Mouse (Mus musculus) liver, embryonic 14.5 days (tissue): ENCODE measurements around the gene Armc10. TPM values are rescaled to one million over a fixed set of nuclear protein-coding genes. Genes with fewer than 3 reads are reported as not detected.

ENCODE experiments used
- ATAC-seq: fragments of 200-750 bp; cut with Nextera tagmentation; 2 replicates; pipeline ENCODE4 v1.8.0; 2017; ENCODE audit warnings: moderate number of reproducible peaks, mild to moderate bottlenecking, moderate library complexity; ENCODE audit not compliant: insufficient read depth
- DNase-seq, 3 experiments: peaks; one replicate each; pipeline ENCODE4 v3.0.0-alpha.2; 2012 to 2013; ENCODE audit warnings: low read depth in 3 of 3, low spot score in 3 of 3
- H3K27ac ChIP-seq: fragments of 300-500 bp; sonication (generic); 2 replicates; pipeline ENCODE4 v1.5.1; 2014; ENCODE audit warnings: moderate library complexity, mild to moderate bottlenecking, control low read depth, inconsistent platforms
- H3K27me3 ChIP-seq: fragments of 300-500 bp; sonication (generic); 2 replicates; pipeline ENCODE4 v1.6.1; 2014; ENCODE audit warnings: mild to moderate bottlenecking, low read length, moderate library complexity; ENCODE audit not compliant: control insufficient read depth, insufficient read depth
- H3K36me3 ChIP-seq: fragments of 300-500 bp; sonication (generic); replicated peaks from 2 replicates; pipeline ENCODE4 v1.6.1; 2014; ENCODE audit warnings: low read depth; ENCODE audit not compliant: control insufficient read depth, insufficient read depth
- H3K4me1 ChIP-seq, 2 experiments: fragments of 200-500 bp in 1 of 2; fragments of 300-500 bp in 1 of 2; sonication (generic) in 1 of 2; replicated peaks; 2 replicates each; pipeline ENCODE4 v1.6.1; 2012 to 2014; ENCODE audit warnings: antibody characterized with exemption in 1 of 2, inconsistent platforms in 1 of 2, low read length in 1 of 2; ENCODE audit not compliant: control insufficient read depth in 2 of 2, insufficient read depth in 2 of 2
- H3K4me2 ChIP-seq: fragments of 300-500 bp; sonication (generic); 2 replicates; pipeline ENCODE4 v1.6.1; 2014; ENCODE audit warnings: low read depth, mild to moderate bottlenecking, control low read depth, moderate library complexity
- H3K4me3 ChIP-seq, 2 experiments: fragments of 200-500 bp in 1 of 2; fragments of 300-500 bp in 1 of 2; sonication (generic) in 1 of 2; 2 replicates each; pipeline ENCODE4 v1.5.1; 2012 to 2014; ENCODE audit warnings: low read depth in 2 of 2, low read length in 2 of 2, mild to moderate bottlenecking in 2 of 2, control low read depth in 1 of 2, inconsistent platforms in 1 of 2, moderate library complexity in 1 of 2; ENCODE audit not compliant: insufficient read depth in 1 of 2
- H3K9ac ChIP-seq: fragments of 300-500 bp; sonication (generic); replicated peaks from 2 replicates; pipeline ENCODE4 v1.6.1; 2014; ENCODE audit warnings: mild to moderate bottlenecking, control low read depth, moderate library complexity
- H3K9me3 ChIP-seq: fragments of 300-500 bp; sonication (generic); 2 replicates; pipeline ENCODE4 v1.6.1; 2016; ENCODE audit warnings: low read length, mixed read lengths; ENCODE audit not compliant: control insufficient read depth
- CTCF ChIP-seq: IDR thresholded peaks from 2 replicates; pipeline ENCODE4 v1.5.1; 2016; ENCODE audit warnings: antibody characterized with exemption, low read depth, control low read depth
- EP300 ChIP-seq: IDR thresholded peaks from 2 replicates; pipeline ENCODE4 v1.6.1; 2016; ENCODE audit warnings: antibody characterized with exemption, low read depth
- WGBS: fragments of 180-500 bp; shearing (Covaris S2); extraction: QIAGEN DNeasy Blood & Tissue Kit; methylation state at CpG from one replicate; pipeline ENCODE4 v1.1.7; 2014; ENCODE audit not compliant: insufficient replicate concordance; 5-methylcytosine and 5-hydroxymethylcytosine counted together
- polyA plus RNA-seq, 2 experiments: library from polyadenylated mRNA; depleted of rRNA in 1 of 2; stranded (reverse) in 1 of 2; unstranded in 1 of 2; fragments of >200 nt; fragmentation: Nextera tagmentation in 1 of 2; extraction: Ambion mirVana in 1 of 2; gene quantifications; 2 replicates each; pipeline versions ENCODE4 v1.2.1 to v1.2.3; 2012 to 2014

Gene Armc10
- polyA plus RNA-seq, 2 experiments = 7.2 to 9.0 TPM

- Histone ChIP-seq H3K9me3 (no peaks in the 10 kb centered on the region), H3K9ac (no peak overlapping the region), H3K27ac (no peak overlapping the region), H3K36me3 (peaks cover 3% of the 10 kb centered on the region; the same call in 1 of the 2 replicates), H3K4me3 (no peak overlapping the region), H3K4me2 (no peak overlapping the region), H3K27me3 (no peaks in the 10 kb centered on the region), H3K4me1 (no peaks in the 10 kb centered on the region)
- no peak for TF ChIP-seq CTCF
- no peak for TF ChIP-seq EP300
- no peak for DNase-seq
- no peak for ATAC-seq
- 79% methylated on average over 9 of the region's 9 CpGs for WGBS
Measured at GRCm38 (mm10) chr5:21656912-21657311, 11.3 kb downstream of the Armc10 start.

GRCm38 (mm10) chr5:21658038-21658437 is 12.4 kb downstream of the Armc10 start:
- H3K27ac ChIP-seq = no peak overlapping the region
- H3K4me3 ChIP-seq = no peak overlapping the region
- H3K36me3 ChIP-seq = no peaks in the 10 kb centered on the region; the same call in 1 of the 2 replicates
- H3K9ac ChIP-seq = no peak overlapping the region
- 77% methylated on average over 6 of the region's 6 CpGs for WGBS
- no peak overlapping the region for H3K4me2 ChIP-seq
- no peak for TF ChIP-seq CTCF
- ATAC-seq = no peak
- H3K9me3 ChIP-seq = no peaks in the 10 kb centered on the region
- no peaks in the 10 kb centered on the region for H3K27me3 ChIP-seq
- no peak for DNase-seq
- H3K4me1 ChIP-seq = no peaks in the 10 kb centered on the region

- ATAC-seq = peak; percentile 50; the same call in 1 of the 2 replicates
- Histone ChIP-seq H3K4me2 (no peak overlapping the region), H3K27me3 (no peaks in the 10 kb centered on the region), H3K4me3 (no peak overlapping the region), H3K36me3 (no peaks in the 10 kb centered on the region; the same call in 1 of the 2 replicates), H3K4me1 (no peaks in the 10 kb centered on the region), H3K9ac (no peak overlapping the region), H3K27ac (no peak overlapping the region), H3K9me3 (no peaks in the 10 kb centered on the region)
- DNase-seq = peak in 2 of 3 experiments; percentile 38 to 41
- TF ChIP-seq CTCF (peak; percentile 87), EP300 (no peak)
- 36% methylated on average over 11 of the region's 11 CpGs for WGBS
Measured at GRCm38 (mm10) chr5:21658623-21659395, 13.2 kb downstream of the Armc10 start.

- ATAC-seq (no peak), DNase-seq (no peak)
- Histone ChIP-seq H3K4me2 (no peak overlapping the region), H3K9me3 (no peaks in the 10 kb centered on the region), H3K27me3 (no peaks in the 10 kb centered on the region), H3K27ac (no peak overlapping the region), H3K36me3 (no peaks in the 10 kb centered on the region; the same call in 1 of the 2 replicates), H3K4me3 (no peak overlapping the region), H3K4me1 (no peaks in the 10 kb centered on the region), H3K9ac (no peak overlapping the region)
- TF ChIP-seq EP300 (no peak), CTCF (no peak)
- WGBS = 82% methylated on average over 6 of the region's 6 CpGs
Measured at GRCm38 (mm10) chr5:21660850-21661249, 15.2 kb downstream of the Armc10 start.

GRCm38 (mm10) chr5:21663081-21663480 is 17.5 kb downstream of the Armc10 start:
- H3K9ac ChIP-seq = no peak overlapping the region
- H3K36me3 ChIP-seq = no peaks in the 10 kb centered on the region; the same call in 1 of the 2 replicates
- TF ChIP-seq CTCF (no peak), EP300 (no peak)
- H3K9me3 ChIP-seq = no peaks in the 10 kb centered on the region
- no peaks in the 10 kb centered on the region for H3K4me1 ChIP-seq
- H3K27ac ChIP-seq = no peak overlapping the region
- no peaks in the 10 kb centered on the region for H3K27me3 ChIP-seq
- 83% methylated on average over 11 of the region's 11 CpGs for WGBS
- DNase-seq (no peak), ATAC-seq (no peak)
- H3K4me3 ChIP-seq = no peak overlapping the region
- no peak overlapping the region for H3K4me2 ChIP-seq
